ENCODE assay signal across 9 mouse cellular contexts in genomic region chr2:27412245-27412800, GRCm38 (mm10). TPM values are rescaled to one million over a fixed set of nuclear protein-coding genes. Genes with fewer than 3 reads are reported as not detected.
DNase-seq lines count a peak whose midpoint lies in the region; ATAC-seq lines count a peak whose summit lies in the region.
"Had no signal": no experiment of that assay in that cellular context is flagged by ENCODE, and none has a peak within 500 bp of the region (broad histone marks: within the 10 kb centered on the region; RNA-seq: fewer than 3 reads in every experiment).

No protein-coding gene starts in this region.

- ATAC-seq in heart, embryonic 16.5 days (replicated peaks; ENCODE audit: extremely low read depth, insufficient read depth, low FRiP score): no peak
- ATAC-seq in hindbrain, embryonic 14.5 days (ENCODE audit: low FRiP score): no peak
- ATAC-seq in midbrain, embryonic 12.5 days (ENCODE audit: low FRiP score, low read depth): no peak
- ATAC-seq in activated CD4-positive, CD25-positive, alpha-beta regulatory T cell, adult 4 months: no peak

- no peak overlapping the region for H3K9ac ChIP-seq in heart, embryonic 16.5 days (ENCODE audit: low read length)
- peak overlapping the region; percentile 36; the same call in 1 of the 2 replicates for H3K9ac ChIP-seq in hindbrain, embryonic 14.5 days
- H3K9ac ChIP-seq in midbrain, embryonic 12.5 days (replicated peaks): peak overlapping the region; percentile 24; the same call in 1 of the 2 replicates

- H3K27ac ChIP-seq in heart, embryonic 16.5 days (ENCODE audit: low read length): peak overlapping the region; percentile 6; the same call in 1 of the 2 replicates
- peak overlapping the region; percentile 75 for H3K27ac ChIP-seq in hindbrain, embryonic 14.5 days
- peak overlapping the region; percentile 84 for H3K27ac ChIP-seq in midbrain, embryonic 12.5 days (replicated peaks)

- no peaks in the 10 kb centered on the region for H3K36me3 ChIP-seq in heart, embryonic 16.5 days (ENCODE audit: control insufficient read depth, insufficient read depth)
- H3K36me3 ChIP-seq in hindbrain, embryonic 14.5 days (replicated peaks; ENCODE audit: control insufficient read depth, insufficient read depth): no peaks in the 10 kb centered on the region
- no peaks in the 10 kb centered on the region for H3K36me3 ChIP-seq in midbrain, embryonic 12.5 days

- WGBS in heart, embryonic 16.5 days: 48% methylated on average over 7 of the region's 7 CpGs
- WGBS in hindbrain, embryonic 14.5 days: 9% methylated on average over 7 of the region's 7 CpGs
- 9% methylated on average over 7 of the region's 7 CpGs for WGBS in midbrain, embryonic 12.5 days

- H3K4me1 ChIP-seq in heart, embryonic 16.5 days (ENCODE audit: control insufficient read depth, insufficient read depth, low read length): peaks cover 45% of the 10 kb centered on the region
- peaks cover 68% of the 10 kb centered on the region for H3K4me1 ChIP-seq in hindbrain, embryonic 14.5 days (replicated peaks; ENCODE audit: control insufficient read depth, insufficient read depth, low read length)
- H3K4me1 ChIP-seq in midbrain, embryonic 12.5 days: peaks cover 78% of the 10 kb centered on the region

- no peaks in the 10 kb centered on the region for H3K27me3 ChIP-seq in heart, embryonic 16.5 days (ENCODE audit: control insufficient read depth, insufficient read depth, low read length)
- no peaks in the 10 kb centered on the region for H3K27me3 ChIP-seq in hindbrain, embryonic 14.5 days (ENCODE audit: control insufficient read depth, insufficient read depth, low read length)
- no peaks in the 10 kb centered on the region for H3K27me3 ChIP-seq in midbrain, embryonic 12.5 days

- no peaks in the 10 kb centered on the region for H3K9me3 ChIP-seq in heart, embryonic 16.5 days (replicated peaks; ENCODE audit: control insufficient read depth, low read length)
- H3K9me3 ChIP-seq in hindbrain, embryonic 14.5 days (ENCODE audit: control insufficient read depth, low read length): no peaks in the 10 kb centered on the region
- H3K9me3 ChIP-seq in midbrain, embryonic 12.5 days: no peaks in the 10 kb centered on the region

- H3K4me3 ChIP-seq in heart, embryonic 16.5 days (ENCODE audit: low read length): no peak overlapping the region
- no peak overlapping the region for H3K4me3 ChIP-seq in hindbrain, embryonic 14.5 days (replicated peaks; ENCODE audit: low read length)
- no peak overlapping the region for H3K4me3 ChIP-seq in midbrain, embryonic 12.5 days

- no peak for DNase-seq in heart, adult 8-10 months (ENCODE audit: low spot score)
- DNase-seq in ZHBTc4 (ENCODE audit: low read depth, low spot score): peak; percentile 30
- no peak for DNase-seq in hindbrain, embryonic 14.5 days (ENCODE audit: low spot score)
- no peak for DNase-seq in left cerebral cortex, adult 18-20 months (ENCODE audit: low spot score in 2 of 2)
- no peak for DNase-seq in thymus, postnatal 4 days
- DNase-seq: cerebellum, postnatal 36 days had no signal

- no peak overlapping the region for H3K4me2 ChIP-seq in heart, embryonic 16.5 days (ENCODE audit: low read depth, low read length)
- H3K4me2 ChIP-seq in hindbrain, embryonic 14.5 days (replicated peaks): peak overlapping the region; percentile 11; the same call in 1 of the 2 replicates
- H3K4me2 ChIP-seq in midbrain, embryonic 12.5 days (replicated peaks): peak overlapping the region; percentile 28

RNA-seq across cellular contexts. Expression of gene Vav2, which starts 14.5 kb away (rescaled TPM):
- polyA plus RNA-seq in heart, embryonic 16.5 days (2015; fragmentation: Nextera tagmentation; extraction: Ambion mirVana): 2.6 and 3.8 TPM in 2 replicates
- 10 to 100 TPM in 3 of 4 experiments, 1 to 10 TPM in 1; 8.2 to 13.1 (median 12.1) TPM for total RNA-seq in heart, adult 8-10 months (2022)
- polyA plus RNA-seq in hindbrain, embryonic 14.5 days (2014; fragmentation: Nextera tagmentation; extraction: Ambion mirVana): 15.0 and 16.0 TPM in 2 replicates
- 24.1 and 27.6 TPM in 2 replicates for polyA plus RNA-seq in midbrain, embryonic 12.5 days (2016; fragmentation: Nextera tagmentation; extraction: Ambion mirVana)
- total RNA-seq in left cerebral cortex, adult 18-20 months (2021): 1 to 10 TPM; 7.9 to 9.8 TPM
- 1 to 10 TPM; 5.8 to 8.3 TPM for polyA plus RNA-seq in activated CD4-positive, CD25-positive, alpha-beta regulatory T cell, adult 4 months (2017; shearing (Covaris generic))

RNA-seq across cellular contexts. Expression of gene Brd3os, which starts 29.8 kb away (rescaled TPM):
- polyA plus RNA-seq in heart, embryonic 16.5 days (2015; fragmentation: Nextera tagmentation; extraction: Ambion mirVana): 3.6 and 3.8 TPM in 2 replicates
- total RNA-seq in heart, adult 8-10 months (2022): 1 to 10 TPM; 1.2 to 2.0 (median 1.9) TPM
- polyA plus RNA-seq in hindbrain, embryonic 14.5 days (2014; fragmentation: Nextera tagmentation; extraction: Ambion mirVana): 43.8 and 45.9 TPM in 2 replicates
- polyA plus RNA-seq in midbrain, embryonic 12.5 days (2016; fragmentation: Nextera tagmentation; extraction: Ambion mirVana): 16.7 and 17.3 TPM in 2 replicates
- total RNA-seq in left cerebral cortex, adult 18-20 months (2021): 10 to 100 TPM; 27.8 to 28.3 TPM
- under 1 TPM in 1 of 2 experiments, not detected in 1; 0.33 TPM for polyA plus RNA-seq in activated CD4-positive, CD25-positive, alpha-beta regulatory T cell, adult 4 months (2017; shearing (Covaris generic))

Comparison
In these comparisons a context has a peak if more than half of its experiments do, and no peak if none do; other contexts are left out.
1. H3K27ac ChIP-seq: peak in every context shown above with its lines; median percentile 84 in midbrain, embryonic 12.5 days; 75 in hindbrain, embryonic 14.5 days; 6 in heart, embryonic 16.5 days.